In genomic region chr2:43723104-43723541, GRCm38 (mm10) we compare ENCODE assay signal across 8 mouse cellular contexts. TPM values are rescaled to one million over a fixed set of nuclear protein-coding genes. Genes with fewer than 3 reads are reported as not detected.
DNase-seq lines count a peak whose midpoint lies in the region; ATAC-seq and TF ChIP-seq lines count a peak whose summit lies in the region.

No protein-coding gene starts in this region.

- no peak overlapping the region for H3K9ac ChIP-seq in intestine, embryonic 14.5 days (ENCODE audit: low read length)
- no peak overlapping the region for H3K9ac ChIP-seq in intestine, postnatal 0 days (ENCODE audit: low read depth, low read length)
- 0 out of 2 replicates have a peak overlapping the region, but pooled peaks have one; percentile 32 for H3K9ac ChIP-seq in embryonic facial prominence, embryonic 13.5 days
- H3K9ac ChIP-seq in hindbrain, embryonic 15.5 days, result peak overlapping the region; percentile 42
- H3K9ac ChIP-seq in midbrain, embryonic 14.5 days (replicated peaks; ENCODE audit: low read length), result no peak overlapping the region; the same call in 1 of the 2 replicates

- H3K4me3 ChIP-seq in intestine, embryonic 14.5 days (ENCODE audit: low read depth, low read length), result no peak overlapping the region
- no peak overlapping the region for H3K4me3 ChIP-seq in intestine, postnatal 0 days (ENCODE audit: low read depth, low read length)
- H3K4me3 ChIP-seq in embryonic facial prominence, embryonic 13.5 days, result peak overlapping the region; percentile 24; the same call in 1 of the 2 replicates
- H3K4me3 ChIP-seq in hindbrain, embryonic 15.5 days, result peak overlapping the region; percentile 18
- peak overlapping the region; percentile 18 for H3K4me3 ChIP-seq in midbrain, embryonic 14.5 days (replicated peaks; ENCODE audit: low read depth, low read length)

- no peaks in the 10 kb centered on the region for H3K9me3 ChIP-seq in intestine, embryonic 14.5 days (ENCODE audit: control insufficient read depth, low read length)
- H3K9me3 ChIP-seq in intestine, postnatal 0 days (ENCODE audit: control insufficient read depth), result no peaks in the 10 kb centered on the region
- no peaks in the 10 kb centered on the region for H3K9me3 ChIP-seq in embryonic facial prominence, embryonic 13.5 days
- H3K9me3 ChIP-seq in hindbrain, embryonic 15.5 days, result no peaks in the 10 kb centered on the region
- no peaks in the 10 kb centered on the region for H3K9me3 ChIP-seq in midbrain, embryonic 14.5 days (ENCODE audit: control insufficient read depth, low read length)

- ATAC-seq in intestine, embryonic 14.5 days (replicated peaks; ENCODE audit: low FRiP score, low TSS enrichment, low read depth), result peak; percentile 56
- ATAC-seq in intestine, postnatal 0 days, result no peak
- no peak for ATAC-seq in embryonic facial prominence, embryonic 13.5 days (ENCODE audit: insufficient number of reproducible peaks, insufficient read depth, low FRiP score, low TSS enrichment, low read depth)
- ATAC-seq in hindbrain, embryonic 15.5 days (ENCODE audit: low FRiP score, low read depth), result peak; percentile 81
- ATAC-seq in midbrain, embryonic 14.5 days (ENCODE audit: low FRiP score, low TSS enrichment), result peak; percentile 66

- H3K27me3 ChIP-seq in intestine, embryonic 14.5 days (replicated peaks; ENCODE audit: control insufficient read depth, insufficient read depth, low read length), result no peaks in the 10 kb centered on the region
- no peaks in the 10 kb centered on the region for H3K27me3 ChIP-seq in intestine, postnatal 0 days (replicated peaks; ENCODE audit: control insufficient read depth, insufficient read depth, low read length)
- H3K27me3 ChIP-seq in embryonic facial prominence, embryonic 13.5 days, result no peaks in the 10 kb centered on the region
- no peaks in the 10 kb centered on the region for H3K27me3 ChIP-seq in hindbrain, embryonic 15.5 days
- H3K27me3 ChIP-seq in midbrain, embryonic 14.5 days (ENCODE audit: control insufficient read depth, insufficient read depth, low read length), result no peaks in the 10 kb centered on the region

- H3K4me2 ChIP-seq in intestine, embryonic 14.5 days (ENCODE audit: low read length), result peak overlapping the region; percentile 40
- H3K4me2 ChIP-seq in intestine, postnatal 0 days (replicated peaks; ENCODE audit: low read depth), result no peak overlapping the region; the same call in 1 of the 2 replicates
- H3K4me2 ChIP-seq in embryonic facial prominence, embryonic 13.5 days, result peak overlapping the region; percentile 49
- H3K4me2 ChIP-seq in hindbrain, embryonic 15.5 days, result peak overlapping the region; percentile 54
- H3K4me2 ChIP-seq in midbrain, embryonic 14.5 days (ENCODE audit: low read length), result peak overlapping the region; percentile 51

- no peak for DNase-seq in intestine, embryonic 14.5 days (ENCODE audit: low spot score)
- no peak for DNase-seq in midbrain, embryonic 14.5 days
- no peak for DNase-seq in natural killer cell, adult 2 months (ENCODE audit: low spot score in 2 of 2)
- no peak for DNase-seq in gastrocnemius, postnatal 4 days (ENCODE audit: low spot score in 2 of 2)
- DNase-seq in thymus, postnatal 10 days (ENCODE audit: low spot score in 2 of 2), result no peak

- 62% methylated on average over 7 of the region's 7 CpGs for WGBS in intestine, embryonic 14.5 days
- WGBS in intestine, postnatal 0 days, result 58% methylated on average over 7 of the region's 7 CpGs
- WGBS in embryonic facial prominence, embryonic 13.5 days, result 59% methylated on average over 7 of the region's 7 CpGs
- whole genome bisulfite sequencing in hindbrain, embryonic 15.5 days, result 60% methylated on average over 7 of the region's 7 CpGs
- 58% methylated on average over 7 of the region's 7 CpGs for WGBS in midbrain, embryonic 14.5 days

- TF ChIP-seq CTCF in intestine, postnatal 0 days (IDR thresholded peaks at IDR 0.05; ENCODE audit: low read depth), result no peak

- no peaks in the 10 kb centered on the region for H3K4me1 ChIP-seq in intestine, embryonic 14.5 days (replicated peaks; ENCODE audit: control insufficient read depth, insufficient read depth, low read length)
- H3K4me1 ChIP-seq in intestine, postnatal 0 days (replicated peaks; ENCODE audit: control insufficient read depth, insufficient read depth, low read length), result no peaks in the 10 kb centered on the region
- peaks cover 8% of the 10 kb centered on the region for H3K4me1 ChIP-seq in embryonic facial prominence, embryonic 13.5 days
- H3K4me1 ChIP-seq in hindbrain, embryonic 15.5 days (replicated peaks), result peaks cover 5% of the 10 kb centered on the region; the same call in 1 of the 2 replicates
- H3K4me1 ChIP-seq in midbrain, embryonic 14.5 days (ENCODE audit: control insufficient read depth, insufficient read depth, low read length), result 0 out of 2 replicates have a peak, but pooled peaks cover 3% of the 10 kb centered on the region

- no peaks in the 10 kb centered on the region for H3K36me3 ChIP-seq in intestine, embryonic 14.5 days (ENCODE audit: control insufficient read depth, insufficient read depth, low read length)
- H3K36me3 ChIP-seq in intestine, postnatal 0 days (ENCODE audit: control insufficient read depth, insufficient read depth), result no peaks in the 10 kb centered on the region
- no peaks in the 10 kb centered on the region for H3K36me3 ChIP-seq in embryonic facial prominence, embryonic 13.5 days
- H3K36me3 ChIP-seq in hindbrain, embryonic 15.5 days, result no peaks in the 10 kb centered on the region
- H3K36me3 ChIP-seq in midbrain, embryonic 14.5 days (ENCODE audit: control insufficient read depth, insufficient read depth, low read length), result no peaks in the 10 kb centered on the region

- no peak overlapping the region for H3K27ac ChIP-seq in intestine, embryonic 14.5 days (ENCODE audit: low read depth)
- no peak overlapping the region for H3K27ac ChIP-seq in intestine, postnatal 0 days (ENCODE audit: low read depth, low read length)
- H3K27ac ChIP-seq in embryonic facial prominence, embryonic 13.5 days, result no peak overlapping the region
- no peak overlapping the region for H3K27ac ChIP-seq in hindbrain, embryonic 15.5 days (replicated peaks)
- no peak overlapping the region for H3K27ac ChIP-seq in midbrain, embryonic 14.5 days (replicated peaks; ENCODE audit: low read depth, low read length)

RNA-seq across cellular contexts. Expression of gene Arhgap15, which starts 25.5 kb away (rescaled TPM):
- 1.5 TPM in 2 replicates for polyA plus RNA-seq in intestine, embryonic 14.5 days (2014; fragmentation: Nextera tagmentation; extraction: Ambion mirVana)
- polyA plus RNA-seq in intestine, postnatal 0 days (2015; fragmentation: Nextera tagmentation; extraction: Ambion mirVana), result 0.76 and 0.80 TPM in 2 replicates
- polyA plus RNA-seq in embryonic facial prominence, embryonic 13.5 days (2015; fragmentation: Nextera tagmentation; extraction: Ambion mirVana), result 1.6 and 2.0 TPM in 2 replicates
- polyA plus RNA-seq in hindbrain, embryonic 15.5 days (2015; fragmentation: Nextera tagmentation; extraction: Ambion mirVana), result 2.3 and 3.3 TPM in 2 replicates
- 1.8 and 1.9 TPM in 2 replicates for polyA plus RNA-seq in midbrain, embryonic 14.5 days (2014; fragmentation: Nextera tagmentation; extraction: Ambion mirVana)
- 1 to 10 TPM; 1.0 to 1.1 TPM for total RNA-seq in gastrocnemius, postnatal 4 days (2021)

Comparison
In these comparisons a context has a peak if more than half of its experiments do, and no peak if none do; other contexts are left out.
1. ATAC-seq: peak in intestine, embryonic 14.5 days (single experiment), hindbrain, embryonic 15.5 days (single experiment) and midbrain, embryonic 14.5 days (single experiment); none in intestine, postnatal 0 days (single experiment) and embryonic facial prominence, embryonic 13.5 days (single experiment).
2. H3K4me3 ChIP-seq: peak in embryonic facial prominence, embryonic 13.5 days (single experiment), hindbrain, embryonic 15.5 days (single experiment) and midbrain, embryonic 14.5 days (single experiment); none in intestine, embryonic 14.5 days (single experiment) and intestine, postnatal 0 days (single experiment).
3. H3K9ac ChIP-seq: peak in embryonic facial prominence, embryonic 13.5 days (single experiment) and hindbrain, embryonic 15.5 days (single experiment); none in intestine, embryonic 14.5 days (single experiment), intestine, postnatal 0 days (single experiment) and midbrain, embryonic 14.5 days (single experiment).